Mouse (Mus musculus) embryonic fibroblast, embryonic 13.5 days (primary cell): ENCODE measurements around the gene Mindy4. TPM values are rescaled to one million over a fixed set of nuclear protein-coding genes. Genes with fewer than 3 reads are reported as not detected.

Experiments
- H3K27ac ChIP-seq: 2 replicates; pipeline ENCODE4 v1.5.1; 2012; ENCODE audit warnings: low read length, control low read depth, inconsistent platforms; ENCODE audit not compliant: insufficient read depth
- H3K4me1 ChIP-seq: 2 replicates; pipeline ENCODE4 v1.6.1; 2011; ENCODE audit warnings: low read length; ENCODE audit not compliant: control insufficient read depth, insufficient read depth
- H3K4me3 ChIP-seq: 2 replicates; pipeline ENCODE4 v1.5.1; 2011; ENCODE audit warnings: mild to moderate bottlenecking, control low read depth, low read length; ENCODE audit not compliant: insufficient read depth
- CTCF ChIP-seq: IDR thresholded peaks from 2 replicates; pipeline ENCODE4 v1.5.1; 2011; ENCODE audit warnings: mild to moderate bottlenecking, control low read depth, low read length, moderate library complexity, borderline replicate concordance; ENCODE audit not compliant: insufficient read depth
- POLR2A ChIP-seq: IDR thresholded peaks from 2 replicates; pipeline ENCODE4 v1.6.1; 2011; ENCODE audit warnings: low read depth, mild to moderate bottlenecking, control low read depth, low read length, moderate library complexity
- polyA plus RNA-seq: library from polyadenylated mRNA; stranded (reverse); fragments of >200 nt; gene quantifications from 2 replicates; pipeline ENCODE4 v1.2.4, GENCODE M21; 2011; ENCODE audit warnings: low read depth; ENCODE audit not compliant: missing spikeins, insufficient read length

The Mindy4 gene
- polyA plus RNA-seq, 1 experiment, result 8.6 TPM

- Histone ChIP-seq H3K4me1 (peaks cover 3% of the 10 kb centered on the region; the same call in 1 of the 2 replicates), H3K27ac (no peak overlapping the region), H3K4me3 (no peak overlapping the region)
- TF ChIP-seq POLR2A, result no peak
- no peak for TF ChIP-seq CTCF
Observed at GRCm38 (mm10) chr6:55346491-55346890, 143.3 kb downstream of the Mindy4 start.

- no peak overlapping the region for H3K27ac ChIP-seq
- no peak overlapping the region for H3K4me3 ChIP-seq
- no peak for TF ChIP-seq CTCF
- TF ChIP-seq POLR2A, result no peak
- H3K4me1 ChIP-seq, result peaks cover 3% of the 10 kb centered on the region; the same call in 1 of the 2 replicates
Observed at GRCm38 (mm10) chr6:55347711-55348571, 144.8 kb downstream of the Mindy4 start.

- Histone ChIP-seq H3K4me3 (no peak overlapping the region), H3K4me1 (peaks cover 3% of the 10 kb centered on the region; the same call in 1 of the 2 replicates), H3K27ac (no peak overlapping the region)
- no peak for TF ChIP-seq POLR2A
- TF ChIP-seq CTCF, result no peak
Observed at GRCm38 (mm10) chr6:55349231-55349630, 146.0 kb downstream of the Mindy4 start.

- TF ChIP-seq POLR2A, result no peak
- no peak for TF ChIP-seq CTCF
- no peaks in the 10 kb centered on the region for H3K4me1 ChIP-seq
- H3K4me3 ChIP-seq, result no peak overlapping the region
- no peak overlapping the region for H3K27ac ChIP-seq
Observed at GRCm38 (mm10) chr6:55350383-55350952, 147.3 kb downstream of the Mindy4 start.

- Histone ChIP-seq H3K4me1 (no peaks in the 10 kb centered on the region), H3K27ac (no peak overlapping the region)
- TF ChIP-seq CTCF (no peak), POLR2A (no peak)
Observed at GRCm38 (mm10) chr6:55351712-55352111, 148.5 kb downstream of the Mindy4 start.

GRCm38 (mm10) chr6:55353711-55354445 is 150.7 kb downstream of the Mindy4 start:
- H3K4me1 ChIP-seq, result no peaks in the 10 kb centered on the region
- TF ChIP-seq POLR2A (no peak), CTCF (no peak)
- H3K4me3 ChIP-seq, result no peak overlapping the region
- no peak overlapping the region for H3K27ac ChIP-seq

More at GRCm38 (mm10) chr6:55351712-55352111, 148.5 kb downstream of the Mindy4 start:
- no peak overlapping the region for H3K4me3 ChIP-seq

GRCm38 (mm10) chr6:55354456-55355117 is 151.4 kb downstream of the Mindy4 start:
- H3K4me3 ChIP-seq, result no peak overlapping the region
- H3K27ac ChIP-seq, result no peak overlapping the region
- TF ChIP-seq POLR2A (no peak), CTCF (no peak)
- no peaks in the 10 kb centered on the region for H3K4me1 ChIP-seq

- no peaks in the 10 kb centered on the region for H3K4me1 ChIP-seq
- H3K4me3 ChIP-seq, result no peak overlapping the region
- H3K27ac ChIP-seq, result no peak overlapping the region
- TF ChIP-seq POLR2A, result no peak
- no peak for TF ChIP-seq CTCF
Observed at GRCm38 (mm10) chr6:55355575-55355974, 152.4 kb downstream of the Mindy4 start.

- TF ChIP-seq CTCF (no peak), POLR2A (no peak)
- H3K4me1 ChIP-seq, result no peaks in the 10 kb centered on the region
- no peak overlapping the region for H3K27ac ChIP-seq
- H3K4me3 ChIP-seq, result no peak overlapping the region
Observed at GRCm38 (mm10) chr6:55356017-55356703, 153.0 kb downstream of the Mindy4 start.
